Mouse (Mus musculus) lung, adult 2 months (tissue): ENCODE data around the gene Osbp2.
A peak's percentile ranks its signal among the peaks of the same experiment; 100 is the strongest.

Experiments
- CTCF ChIP-seq: fragments of 200-500 bp; IDR thresholded peaks from 2 replicates; pipeline ENCODE4 v1.5.1; 2011; ENCODE audit warnings: mild to moderate bottlenecking, low read length, control low read depth; ENCODE audit not compliant: insufficient read depth
- POLR2A ChIP-seq: fragments of 200-500 bp; IDR thresholded peaks from 2 replicates; pipeline ENCODE4 v1.6.1; 2011; ENCODE audit warnings: low read depth, mild to moderate bottlenecking, control low read depth, low read length, borderline replicate concordance; ENCODE audit errors: extremely low read depth

DNA sequence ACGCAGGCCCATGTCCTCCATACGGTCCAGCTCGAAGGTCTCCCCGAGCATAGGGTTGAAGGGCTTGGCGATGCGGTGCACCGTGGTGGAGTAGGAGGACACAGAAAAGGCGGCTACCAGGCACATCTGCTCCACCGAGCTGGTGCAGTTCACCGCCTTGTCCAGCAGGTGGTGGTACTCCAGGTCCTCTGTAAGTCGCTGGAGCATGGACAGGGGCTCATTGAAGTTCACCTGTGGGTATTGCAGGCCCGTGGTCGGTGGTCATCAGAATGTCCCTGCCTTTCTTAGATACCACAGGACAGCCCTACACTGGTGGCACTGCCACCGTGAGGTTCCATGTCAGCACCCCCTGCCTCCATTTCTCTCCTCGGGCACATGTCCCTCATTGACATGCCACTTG is 149.2 kb downstream of the Osbp2 start:
- TF ChIP-seq POLR2A, result 0 out of 2 replicates have a peak, but pooled peaks have one; percentile 16
- peak; percentile 93 for TF ChIP-seq CTCF
